Mouse (Mus musculus) G1E (cell line): ENCODE results near the gene Gm11084.

ENCODE experiments used
- CTCF ChIP-seq: IDR thresholded peaks from 2 replicates; pipeline ENCODE4 v1.5.1; 2012; ENCODE audit warnings: low read depth, low read length, inconsistent platforms, mixed read lengths
- GATA1 ChIP-seq: IDR thresholded peaks from 2 replicates; pipeline ENCODE4 v1.6.1; 2012; ENCODE audit warnings: borderline replicate concordance, low read length, inconsistent platforms, mixed read lengths
- POLR2AphosphoS5 ChIP-seq: IDR thresholded peaks from 2 replicates; pipeline ENCODE4 v1.6.1; 2012; ENCODE audit warnings: low read depth, low read length, inconsistent platforms; ENCODE audit not compliant: insufficient replicate concordance
- TAL1 ChIP-seq: conservative IDR thresholded peaks from 2 replicates; pipeline ENCODE4 v1.6.1; 2012; ENCODE audit warnings: low read depth, low read length, inconsistent platforms, mixed read lengths

- TF ChIP-seq POLR2AphosphoS5, result no peak
- no peak for TF ChIP-seq CTCF
- TF ChIP-seq GATA1, result no peak
- no peak for TF ChIP-seq TAL1
Measured at GRCm38 (mm10) chr2:72985516-72985915, 1.0 kb downstream of the Gm11084 start.
